Mouse (Mus musculus): Measurements from ENCODE around the gene Wwc1.

The Wwc1 gene

GRCm38 (mm10) chr11:35932121-35932885 lies 48.0 kb downstream of the Wwc1 start:
- DNase-seq (ENCODE audit: low spot score): no peak

- no peak for DNase-seq (ENCODE audit: low spot score)
These were observed 49.7 kb downstream of the Wwc1 start for GRCm38 (mm10) chr11:35930511-35931060.

- DNase-seq (ENCODE audit: low spot score): no peak
These were observed 51.9 kb downstream of the Wwc1 start for GRCm38 (mm10) chr11:35928453-35928852.

GRCm38 (mm10) chr11:35927309-35927708 lies 53.0 kb downstream of the Wwc1 start:
- no peak for DNase-seq (ENCODE audit: low spot score)

GRCm38 (mm10) chr11:35925592-35925991 lies 54.7 kb downstream of the Wwc1 start:
- no peak for DNase-seq (ENCODE audit: low spot score)

GRCm38 (mm10) chr11:35922205-35922873 lies 58.0 kb downstream of the Wwc1 start:
- DNase-seq (ENCODE audit: low spot score): no peak

- no peak for DNase-seq (ENCODE audit: low spot score)
These were observed 59.6 kb downstream of the Wwc1 start for GRCm38 (mm10) chr11:35920776-35921175.

GRCm38 (mm10) chr11:35919856-35920503 lies 60.3 kb downstream of the Wwc1 start:
- DNase-seq (ENCODE audit: low spot score): no peak

- no peak for DNase-seq (ENCODE audit: low spot score)
These were observed 60.9 kb downstream of the Wwc1 start for GRCm38 (mm10) chr11:35919383-35919782.

GRCm38 (mm10) chr11:35916466-35917185 lies 63.7 kb downstream of the Wwc1 start:
- DNase-seq (ENCODE audit: low spot score): no peak

- no peak for DNase-seq (ENCODE audit: low spot score)
These were observed 64.8 kb downstream of the Wwc1 start for GRCm38 (mm10) chr11:35915546-35915945.

- no peak for DNase-seq (ENCODE audit: low spot score)
These were observed 66.8 kb downstream of the Wwc1 start for GRCm38 (mm10) chr11:35913418-35914044.

- no peak for DNase-seq (ENCODE audit: low spot score)
These were observed 75.3 kb downstream of the Wwc1 start for GRCm38 (mm10) chr11:35904955-35905550.

GRCm38 (mm10) chr11:35903079-35903478 lies 77.2 kb downstream of the Wwc1 start:
- DNase-seq (ENCODE audit: low spot score): no peak

- no peak for DNase-seq (ENCODE audit: low spot score)
These were observed 80.4 kb downstream of the Wwc1 start for GRCm38 (mm10) chr11:35899946-35900345.

- no peak for DNase-seq (ENCODE audit: low spot score)
These were observed 86.9 kb downstream of the Wwc1 start for GRCm38 (mm10) chr11:35893454-35893853.

GRCm38 (mm10) chr11:35893018-35893421 lies 87.3 kb downstream of the Wwc1 start:
- DNase-seq (ENCODE audit: low spot score): no peak

- DNase-seq (ENCODE audit: low spot score): no peak
These were observed 88.0 kb downstream of the Wwc1 start for GRCm38 (mm10) chr11:35892293-35892692.

- no peak for DNase-seq (ENCODE audit: low spot score)
These were observed 91.5 kb downstream of the Wwc1 start for GRCm38 (mm10) chr11:35888790-35889189.

- DNase-seq (ENCODE audit: low spot score): no peak
These were observed 97.5 kb downstream of the Wwc1 start for GRCm38 (mm10) chr11:35882777-35883176.

GRCm38 (mm10) chr11:35878559-35878897 lies 101.8 kb downstream of the Wwc1 start:
- DNase-seq (ENCODE audit: low spot score): no peak

Measured in urinary bladder, postnatal 10 days (tissue).